Mouse (Mus musculus) forebrain, postnatal 0 days (tissue): ENCODE measurements around the gene Mib2. TPM values are rescaled to one million over a fixed set of nuclear protein-coding genes. Genes with fewer than 3 reads are reported as not detected.
A peak's percentile ranks its signal among the peaks of the same experiment; 100 is the strongest.

Experiments used
- ATAC-seq: fragments of 200-750 bp; cut with Nextera tagmentation; 2 replicates; pipeline ENCODE4 v1.8.0; 2017; ENCODE audit warnings: mild to moderate bottlenecking, moderate library complexity
- DNase-seq: peaks from one replicate; pipeline ENCODE4 v3.0.0-alpha.2; 2015
- H3K27ac ChIP-seq: fragments of 300-500 bp; sonication (generic); 2 replicates; pipeline ENCODE4 v1.5.1; 2014; ENCODE audit warnings: low read depth, mild to moderate bottlenecking, antibody characterized with exemption, low read length, moderate library complexity, mixed read lengths
- H3K27me3 ChIP-seq: fragments of 300-500 bp; sonication (generic); 2 replicates; pipeline ENCODE4 v1.6.1; 2014; ENCODE audit warnings: mild to moderate bottlenecking, low read length, mixed read lengths; ENCODE audit not compliant: insufficient read depth
- H3K36me3 ChIP-seq: fragments of 300-500 bp; sonication (generic); 2 replicates; pipeline ENCODE4 v1.6.1; 2014; ENCODE audit warnings: mild to moderate bottlenecking, moderate library complexity; ENCODE audit not compliant: insufficient read depth
- H3K4me1 ChIP-seq: fragments of 300-500 bp; sonication (generic); 2 replicates; pipeline ENCODE4 v1.6.1; 2014; ENCODE audit warnings: antibody characterized with exemption; ENCODE audit not compliant: insufficient read depth
- H3K4me2 ChIP-seq: fragments of 300-500 bp; sonication (generic); 2 replicates; pipeline ENCODE4 v1.6.1; 2014; ENCODE audit warnings: low read depth, mild to moderate bottlenecking, moderate library complexity
- H3K4me3 ChIP-seq: fragments of 300-500 bp; sonication (generic); 2 replicates; pipeline ENCODE4 v1.5.1; 2014; ENCODE audit warnings: low read depth, low read length, mixed read lengths
- H3K9ac ChIP-seq: fragments of 300-500 bp; sonication (generic); 2 replicates; pipeline ENCODE4 v1.6.1; 2014; ENCODE audit warnings: mild to moderate bottlenecking
- H3K9me3 ChIP-seq: fragments of 300-500 bp; sonication (generic); 2 replicates; pipeline ENCODE4 v1.6.1; 2016; ENCODE audit warnings: low read length
- CTCF ChIP-seq: sonication (generic); IDR thresholded peaks from 2 replicates; pipeline ENCODE4 v1.5.1; 2016; ENCODE audit warnings: antibody characterized with exemption, control low read depth, low read depth
- WGBS: fragments of 180-500 bp; shearing (Covaris S2); extraction: QIAGEN DNeasy Blood & Tissue Kit; methylation state at CpG from one replicate; pipeline ENCODE4 v1.1.7; 2014; 5-methylcytosine and 5-hydroxymethylcytosine counted together
- polyA plus RNA-seq: library from polyadenylated mRNA; unstranded; fragments of >200 nt; fragmentation: Nextera tagmentation; extraction: Ambion mirVana; gene quantifications from 2 replicates; pipeline ENCODE4 v1.2.1, GENCODE M21; 2015
- total RNA-seq: library from RNA; depleted of rRNA; stranded (reverse); fragments of >200 nt; gene quantifications from 2 replicates; pipeline ENCODE4 v1.2.3, GENCODE M21; 2014

The Mib2 gene
- total and polyA plus RNA-seq, 2 experiments from 2014 or later = 46.5 to 116 TPM

- Histone ChIP-seq H3K4me1 (0 out of 2 replicates have a peak, but pooled peaks cover 5% of the 10 kb centered on the region), H3K9me3 (no peaks in the 10 kb centered on the region), H3K4me2 (no peak overlapping the region), H3K4me3 (no peak overlapping the region), H3K36me3 (no peaks in the 10 kb centered on the region), H3K27me3 (no peaks in the 10 kb centered on the region), H3K27ac (no peak overlapping the region), H3K9ac (no peak overlapping the region)
- DNase-seq = no peak
- ATAC-seq = no peak
- TF ChIP-seq CTCF = no peak
- WGBS = 94% methylated on average over 4 of the region's 4 CpGs
Measured at GRCm38 (mm10) chr4:155703425-155703929, 34.5 kb upstream of the Mib2 start.

DNA sequence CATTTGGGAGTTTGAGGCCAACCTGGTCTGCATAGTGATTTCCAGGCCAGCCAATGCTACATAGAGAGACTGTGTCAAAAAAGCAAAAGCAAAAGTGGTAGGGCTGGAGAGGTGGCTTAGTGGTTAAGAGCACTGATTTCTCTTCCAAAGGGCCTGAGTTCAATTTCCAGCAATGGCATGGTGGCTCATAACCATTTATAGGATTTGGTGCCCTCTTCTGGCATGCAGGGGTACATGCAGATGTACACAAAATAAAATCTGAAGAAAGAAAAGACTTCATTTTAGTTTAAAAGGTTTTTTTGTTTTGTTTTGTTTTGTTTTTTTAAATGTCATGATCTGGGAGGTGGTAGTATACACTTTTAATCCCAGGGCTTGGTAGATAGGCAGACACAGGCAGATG is 31.4 kb upstream of the Mib2 start:
- Histone ChIP-seq H3K9me3 (no peaks in the 10 kb centered on the region), H3K27ac (no peak overlapping the region), H3K9ac (no peak overlapping the region), H3K4me3 (no peak overlapping the region), H3K4me2 (no peak overlapping the region), H3K36me3 (no peaks in the 10 kb centered on the region), H3K4me1 (peaks cover 13% of the 10 kb centered on the region), H3K27me3 (no peaks in the 10 kb centered on the region)
- ATAC-seq (no peak), DNase-seq (peak; percentile 26)
- peak; percentile 72 for TF ChIP-seq CTCF

DNA sequence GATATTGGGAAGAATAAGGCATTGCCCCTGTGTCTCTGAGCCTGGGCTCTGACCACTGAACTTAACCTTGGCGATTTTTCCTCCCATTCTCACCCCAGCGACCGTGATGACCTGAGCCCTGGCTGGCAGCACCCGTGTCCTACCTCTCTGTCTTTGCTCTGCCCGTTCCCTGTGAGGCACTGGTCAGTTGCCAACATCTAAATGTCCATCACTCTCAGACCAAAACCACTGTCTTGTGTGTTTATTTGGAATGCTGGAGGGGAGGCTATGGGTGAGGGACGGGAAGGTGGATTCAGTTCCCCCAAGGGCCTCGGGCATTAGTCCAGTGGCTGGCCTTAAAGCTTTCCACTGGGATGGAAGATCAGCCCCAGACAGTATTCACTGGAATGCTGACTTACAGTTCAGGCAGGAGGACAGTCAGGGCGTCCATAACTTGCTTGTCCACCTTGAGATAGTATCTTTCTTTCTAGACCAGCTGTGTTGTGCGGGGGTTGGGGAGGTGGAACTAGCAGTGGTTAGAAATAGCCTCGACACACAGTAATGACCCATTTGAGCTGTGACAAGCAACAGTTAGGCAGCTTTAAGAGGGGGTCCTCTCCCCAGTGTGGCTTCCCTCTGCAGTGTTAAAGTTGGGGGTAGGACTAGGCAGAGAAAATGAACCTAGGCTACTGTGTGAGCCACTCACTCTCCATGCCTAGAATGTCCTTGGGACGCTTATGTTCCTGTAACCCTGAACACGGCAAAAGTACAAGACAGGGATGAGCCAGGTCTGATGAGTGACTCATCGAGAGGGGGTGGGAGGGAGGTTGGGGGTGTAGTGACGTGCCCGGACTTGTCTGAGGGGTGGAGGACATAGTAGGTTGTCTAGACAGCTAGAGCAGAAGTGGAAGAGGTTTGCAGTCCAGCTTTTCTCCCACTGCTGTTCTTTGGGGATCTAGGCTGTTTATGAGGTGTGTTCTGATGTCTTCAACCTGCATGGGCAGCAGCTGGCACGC is 27.6 kb upstream of the Mib2 start:
- Histone ChIP-seq H3K27me3 (no peaks in the 10 kb centered on the region), H3K27ac (no peak overlapping the region), H3K9me3 (no peaks in the 10 kb centered on the region), H3K9ac (peak overlapping the region; percentile 28; the same call in 1 of the 2 replicates), H3K4me2 (peak overlapping the region; percentile 89), H3K4me3 (no peak overlapping the region), H3K4me1 (peaks cover 17% of the 10 kb centered on the region), H3K36me3 (no peaks in the 10 kb centered on the region)
- no peak for TF ChIP-seq CTCF
- WGBS = 82% methylated on average over 16 of the region's 16 CpGs
- DNase-seq (no peak), ATAC-seq (no peak)

DNA sequence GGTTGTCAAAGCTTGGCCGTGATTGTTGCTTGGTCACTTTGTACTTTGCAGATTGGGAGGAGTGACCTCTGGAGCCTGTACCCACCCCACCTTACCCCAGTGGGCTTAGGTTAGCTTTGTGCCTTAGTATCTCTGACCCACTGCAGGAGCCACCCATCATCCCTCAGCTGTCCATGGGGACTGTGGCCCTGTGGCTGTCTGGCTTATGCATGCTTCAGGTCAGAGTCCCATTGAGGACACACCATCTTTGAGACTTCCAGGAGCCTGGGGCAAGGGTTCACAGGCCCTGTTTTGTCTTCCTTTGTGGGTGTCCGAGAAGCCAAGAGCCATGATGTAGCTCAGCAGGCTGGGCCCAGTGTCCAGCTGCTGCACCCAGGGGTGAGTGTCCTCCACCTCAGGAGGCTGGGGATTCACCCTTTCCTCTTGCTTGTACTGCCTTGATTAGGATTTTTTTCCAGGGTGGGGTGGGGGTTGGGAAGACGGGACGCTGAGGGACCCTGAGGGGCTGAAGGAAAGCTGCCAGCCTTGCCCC is 26.6 kb upstream of the Mib2 start:
- Histone ChIP-seq H3K4me1 (peaks cover 17% of the 10 kb centered on the region), H3K27ac (peak overlapping the region; percentile 95)
- no peak for ATAC-seq

GRCm38 (mm10) chr4:155694482-155695401 is 25.7 kb upstream of the Mib2 start:
- Histone ChIP-seq H3K27me3 (no peaks in the 10 kb centered on the region), H3K4me2 (peak overlapping the region; percentile 89), H3K4me3 (peak overlapping the region; percentile 87), H3K36me3 (no peaks in the 10 kb centered on the region), H3K9me3 (no peaks in the 10 kb centered on the region), H3K4me1 (peaks cover 17% of the 10 kb centered on the region), H3K27ac (peak overlapping the region; percentile 95), H3K9ac (peak overlapping the region; percentile 80)
- peak; percentile 77 for TF ChIP-seq CTCF
- WGBS = 4% methylated on average over 92 of the region's 92 CpGs
- DNase-seq (peak; percentile 91), ATAC-seq (peak; percentile 94)

More for the DNA sequence above, 26.6 kb upstream of the Mib2 start:
- H3K27me3 ChIP-seq = no peaks in the 10 kb centered on the region
- H3K36me3 ChIP-seq = no peaks in the 10 kb centered on the region
- H3K9me3 ChIP-seq = no peaks in the 10 kb centered on the region
- DNase-seq = no peak
- TF ChIP-seq CTCF = no peak
- peak overlapping the region; percentile 80 for H3K9ac ChIP-seq
- 87% methylated on average over 4 of the region's 4 CpGs for WGBS
- H3K4me2 ChIP-seq = peak overlapping the region; percentile 89
- H3K4me3 ChIP-seq = peak overlapping the region; percentile 87

GRCm38 (mm10) chr4:155694111-155694481 is 25.1 kb upstream of the Mib2 start, which contains the start of gene Fndc10:
Gene Fndc10, plus strand, starts transcription at chr4:155694342.
- Histone ChIP-seq H3K4me2 (peak within 1 kb of the TSS; percentile 89), H3K27me3 (no peaks in the 10 kb centered on the region), H3K27ac (peak within 1 kb of the TSS; percentile 95), H3K9me3 (no peaks in the 10 kb centered on the region), H3K4me1 (peaks cover 17% of the 10 kb centered on the region), H3K36me3 (no peaks in the 10 kb centered on the region), H3K4me3 (peak within 1 kb of the TSS; percentile 87), H3K9ac (peak within 1 kb of the TSS; percentile 80)
- peak; percentile 33; the same call in 1 of the 2 replicates for TF ChIP-seq CTCF
- DNase-seq = no peak
- 4% methylated on average over 41 of the region's 47 CpGs for WGBS
- peak; percentile 92 for ATAC-seq
